Mouse (Mus musculus) right cerebral cortex, adult 2 months (tissue): ENCODE data around the gene Irf4.

ENCODE experiments used
- DNase-seq, 2 experiments: peaks; one replicate each; pipeline ENCODE4 v3.0.0; 2021 to 2022; ENCODE audit warnings: low spot score in 2 of 2

The Irf4 gene

GRCm38 (mm10) chr13:30749021-30749556 is at the start of gene Irf4:
Irf4 (plus strand) TSS chr13:30749226.
- no peak for DNase-seq

- DNase-seq = no peak
These were observed 46.3 kb upstream of the Irf4 start for GRCm38 (mm10) chr13:30702695-30703094.

GRCm38 (mm10) chr13:30704246-30705095 is 44.6 kb upstream of the Irf4 start:
- DNase-seq = no peak

GRCm38 (mm10) chr13:30711066-30711465 is 38.0 kb upstream of the Irf4 start:
- DNase-seq = no peak

GRCm38 (mm10) chr13:30711711-30712110 is 37.3 kb upstream of the Irf4 start:
- no peak for DNase-seq

GRCm38 (mm10) chr13:30712280-30712679 is 36.7 kb upstream of the Irf4 start:
- no peak for DNase-seq

GRCm38 (mm10) chr13:30713621-30714020 is 35.4 kb upstream of the Irf4 start:
- DNase-seq = no peak

- DNase-seq = no peak
These were observed 34.5 kb upstream of the Irf4 start for GRCm38 (mm10) chr13:30714552-30714951.

GRCm38 (mm10) chr13:30715060-30715459 is 34.0 kb upstream of the Irf4 start:
- DNase-seq = no peak

GRCm38 (mm10) chr13:30715573-30715972 is 33.5 kb upstream of the Irf4 start:
- DNase-seq = no peak

- DNase-seq = no peak
These were observed 32.4 kb upstream of the Irf4 start for GRCm38 (mm10) chr13:30716611-30717010.

GRCm38 (mm10) chr13:30722601-30723000 is 26.4 kb upstream of the Irf4 start:
- no peak for DNase-seq

- no peak for DNase-seq
These were observed 25.8 kb upstream of the Irf4 start for GRCm38 (mm10) chr13:30723258-30723657.

- no peak for DNase-seq
These were observed 25.2 kb upstream of the Irf4 start for GRCm38 (mm10) chr13:30723858-30724257.

- no peak for DNase-seq
These were observed 24.2 kb upstream of the Irf4 start for GRCm38 (mm10) chr13:30724691-30725271.

- no peak for DNase-seq
These were observed 22.1 kb upstream of the Irf4 start for GRCm38 (mm10) chr13:30726879-30727278.

- DNase-seq = no peak
These were observed 20.9 kb upstream of the Irf4 start for GRCm38 (mm10) chr13:30728155-30728554.

GRCm38 (mm10) chr13:30729245-30729644 is 19.8 kb upstream of the Irf4 start:
- DNase-seq = no peak

GRCm38 (mm10) chr13:30730104-30730793 is 18.8 kb upstream of the Irf4 start:
- DNase-seq = no peak

- no peak for DNase-seq
These were observed 16.1 kb upstream of the Irf4 start for GRCm38 (mm10) chr13:30732709-30733445.

- DNase-seq = no peak
These were observed 12.3 kb upstream of the Irf4 start for GRCm38 (mm10) chr13:30736721-30737120.

- no peak for DNase-seq
These were observed 11.8 kb upstream of the Irf4 start for GRCm38 (mm10) chr13:30737257-30737656.
